Mouse (Mus musculus): ENCODE measurements at regions not wholly inside any gene's neighbourhood (a gene's known extent, or its start where the extent isn't known, plus 50 kb on each side); places are given as distances from the start of the nearest gene placed in this dataset.

- no peaks in the 10 kb centered on the region for H3K4me1 ChIP-seq (ENCODE audit: insufficient read depth, low read depth, low read length)
- no peak for ATAC-seq (ENCODE audit: extremely low read depth, insufficient number of reproducible peaks, low FRiP score, poor library complexity, severe bottlenecking)
- no peak for TF ChIP-seq POLR2AphosphoS5 (IDR thresholded peaks at IDR 0.05; ENCODE audit: insufficient replicate concordance, low read depth, low read length)
- no peak for TF ChIP-seq GATA1 (IDR thresholded peaks at IDR 0.05; ENCODE audit: borderline replicate concordance, low read length)
- TF ChIP-seq GATA2 (IDR thresholded peaks at IDR 0.05; ENCODE audit: borderline replicate concordance, low read depth, low read length), result no peak
- TF ChIP-seq CTCF (IDR thresholded peaks at IDR 0.05; ENCODE audit: low read depth, low read length), result no peak
- no peak for TF ChIP-seq TAL1 (conservative IDR thresholded peaks at IDR 0.05; ENCODE audit: low read depth, low read length)
- H3K9me3 ChIP-seq (replicated peaks), result peaks cover 42% of the 10 kb centered on the region
- no peak for DNase-seq (ENCODE audit: low spot score)
- no peaks in the 10 kb centered on the region for H3K36me3 ChIP-seq (replicated peaks)
- no peak overlapping the region for H3K4me3 ChIP-seq (ENCODE audit: low read depth, low read length)
- H3K27me3 ChIP-seq (ENCODE audit: insufficient read depth, low read length), result no peaks in the 10 kb centered on the region
Measured at GRCm38 (mm10) chr7:37159801-37160200, 461.9 kb downstream of the Tshz3 start.

GRCm38 (mm10) chr7:37168883-37169282, 471.0 kb downstream of the Tshz3 start:
- no peak for ATAC-seq (ENCODE audit: extremely low read depth, insufficient number of reproducible peaks, low FRiP score, poor library complexity, severe bottlenecking)
- Histone ChIP-seq H3K9me3 (replicated peaks) (peaks cover 44% of the 10 kb centered on the region), H3K4me3 (ENCODE audit: low read depth, low read length) (no peak overlapping the region), H3K27me3 (ENCODE audit: insufficient read depth, low read length) (no peaks in the 10 kb centered on the region), H3K36me3 (replicated peaks) (no peaks in the 10 kb centered on the region), H3K4me1 (ENCODE audit: insufficient read depth, low read depth, low read length) (no peaks in the 10 kb centered on the region)
- no peak for DNase-seq (ENCODE audit: low spot score)
- TF ChIP-seq POLR2AphosphoS5 (IDR thresholded peaks at IDR 0.05; ENCODE audit: insufficient replicate concordance, low read depth, low read length) (no peak), CTCF (IDR thresholded peaks at IDR 0.05; ENCODE audit: low read depth, low read length) (no peak), GATA2 (IDR thresholded peaks at IDR 0.05; ENCODE audit: borderline replicate concordance, low read depth, low read length) (no peak), TAL1 (conservative IDR thresholded peaks at IDR 0.05; ENCODE audit: low read depth, low read length) (no peak), GATA1 (IDR thresholded peaks at IDR 0.05; ENCODE audit: borderline replicate concordance, low read length) (no peak)

GRCm38 (mm10) chr7:37175746-37176145, 477.8 kb downstream of the Tshz3 start:
- Histone ChIP-seq H3K27me3 (ENCODE audit: insufficient read depth, low read length) (no peaks in the 10 kb centered on the region), H3K9me3 (replicated peaks) (peaks cover 60% of the 10 kb centered on the region), H3K4me3 (ENCODE audit: low read depth, low read length) (no peak overlapping the region), H3K36me3 (replicated peaks) (no peaks in the 10 kb centered on the region), H3K4me1 (ENCODE audit: insufficient read depth, low read depth, low read length) (no peaks in the 10 kb centered on the region)
- TF ChIP-seq GATA1 (IDR thresholded peaks at IDR 0.05; ENCODE audit: borderline replicate concordance, low read length) (no peak), GATA2 (IDR thresholded peaks at IDR 0.05; ENCODE audit: borderline replicate concordance, low read depth, low read length) (no peak), POLR2AphosphoS5 (IDR thresholded peaks at IDR 0.05; ENCODE audit: insufficient replicate concordance, low read depth, low read length) (no peak), CTCF (IDR thresholded peaks at IDR 0.05; ENCODE audit: low read depth, low read length) (no peak), TAL1 (conservative IDR thresholded peaks at IDR 0.05; ENCODE audit: low read depth, low read length) (no peak)
- no peak for ATAC-seq (ENCODE audit: extremely low read depth, insufficient number of reproducible peaks, low FRiP score, poor library complexity, severe bottlenecking)
- no peak for DNase-seq (ENCODE audit: low spot score)

GRCm38 (mm10) chr7:37178256-37178655, 480.3 kb downstream of the Tshz3 start:
- TF ChIP-seq CTCF (IDR thresholded peaks at IDR 0.05; ENCODE audit: low read depth, low read length) (no peak), TAL1 (conservative IDR thresholded peaks at IDR 0.05; ENCODE audit: low read depth, low read length) (no peak), GATA1 (IDR thresholded peaks at IDR 0.05; ENCODE audit: borderline replicate concordance, low read length) (no peak), POLR2AphosphoS5 (IDR thresholded peaks at IDR 0.05; ENCODE audit: insufficient replicate concordance, low read depth, low read length) (no peak), GATA2 (IDR thresholded peaks at IDR 0.05; ENCODE audit: borderline replicate concordance, low read depth, low read length) (no peak)
- Histone ChIP-seq H3K27me3 (ENCODE audit: insufficient read depth, low read length) (no peaks in the 10 kb centered on the region), H3K4me3 (ENCODE audit: low read depth, low read length) (no peak overlapping the region), H3K9me3 (replicated peaks) (peaks cover 43% of the 10 kb centered on the region), H3K4me1 (ENCODE audit: insufficient read depth, low read depth, low read length) (no peaks in the 10 kb centered on the region), H3K36me3 (replicated peaks) (no peaks in the 10 kb centered on the region)
- ATAC-seq (ENCODE audit: extremely low read depth, insufficient number of reproducible peaks, low FRiP score, poor library complexity, severe bottlenecking) (no peak), DNase-seq (ENCODE audit: low spot score) (no peak)

- DNase-seq (ENCODE audit: low spot score) (no peak), ATAC-seq (ENCODE audit: extremely low read depth, insufficient number of reproducible peaks, low FRiP score, poor library complexity, severe bottlenecking) (no peak)
- no peaks in the 10 kb centered on the region for H3K4me1 ChIP-seq (ENCODE audit: insufficient read depth, low read depth, low read length)
Measured at GRCm38 (mm10) chr7:37179907-37180306, 482.0 kb downstream of the Tshz3 start.

GRCm38 (mm10) chr7:37180416-37180815, 482.5 kb downstream of the Tshz3 start:
- TF ChIP-seq CTCF (IDR thresholded peaks at IDR 0.05; ENCODE audit: low read depth, low read length) (no peak), GATA1 (IDR thresholded peaks at IDR 0.05; ENCODE audit: borderline replicate concordance, low read length) (no peak), TAL1 (conservative IDR thresholded peaks at IDR 0.05; ENCODE audit: low read depth, low read length) (no peak), GATA2 (IDR thresholded peaks at IDR 0.05; ENCODE audit: borderline replicate concordance, low read depth, low read length) (no peak), POLR2AphosphoS5 (IDR thresholded peaks at IDR 0.05; ENCODE audit: insufficient replicate concordance, low read depth, low read length) (no peak)
- DNase-seq (ENCODE audit: low spot score) (no peak), ATAC-seq (ENCODE audit: extremely low read depth, insufficient number of reproducible peaks, low FRiP score, poor library complexity, severe bottlenecking) (no peak)
- no peaks in the 10 kb centered on the region for H3K36me3 ChIP-seq (replicated peaks)
- H3K4me3 ChIP-seq (ENCODE audit: low read depth, low read length), result no peak overlapping the region
- no peaks in the 10 kb centered on the region for H3K4me1 ChIP-seq (ENCODE audit: insufficient read depth, low read depth, low read length)
- no peaks in the 10 kb centered on the region for H3K27me3 ChIP-seq (ENCODE audit: insufficient read depth, low read length)
- peaks cover 34% of the 10 kb centered on the region for H3K9me3 ChIP-seq (replicated peaks)

More at GRCm38 (mm10) chr7:37179907-37180306, 482.0 kb downstream of the Tshz3 start:
- peaks cover 39% of the 10 kb centered on the region for H3K9me3 ChIP-seq (replicated peaks)
- no peak for TF ChIP-seq TAL1 (conservative IDR thresholded peaks at IDR 0.05; ENCODE audit: low read depth, low read length)
- H3K4me3 ChIP-seq (ENCODE audit: low read depth, low read length), result no peak overlapping the region
- no peaks in the 10 kb centered on the region for H3K27me3 ChIP-seq (ENCODE audit: insufficient read depth, low read length)
- H3K36me3 ChIP-seq (replicated peaks), result no peaks in the 10 kb centered on the region

GRCm38 (mm10) chr7:37181109-37181508, 483.2 kb downstream of the Tshz3 start:
- Histone ChIP-seq H3K9me3 (replicated peaks) (peaks cover 27% of the 10 kb centered on the region), H3K36me3 (replicated peaks) (no peaks in the 10 kb centered on the region), H3K4me1 (ENCODE audit: insufficient read depth, low read depth, low read length) (no peaks in the 10 kb centered on the region), H3K27me3 (ENCODE audit: insufficient read depth, low read length) (no peaks in the 10 kb centered on the region), H3K4me3 (ENCODE audit: low read depth, low read length) (no peak overlapping the region)
- DNase-seq (ENCODE audit: low spot score) (no peak), ATAC-seq (ENCODE audit: extremely low read depth, insufficient number of reproducible peaks, low FRiP score, poor library complexity, severe bottlenecking) (no peak)
- TF ChIP-seq POLR2AphosphoS5 (IDR thresholded peaks at IDR 0.05; ENCODE audit: insufficient replicate concordance, low read depth, low read length) (no peak), TAL1 (conservative IDR thresholded peaks at IDR 0.05; ENCODE audit: low read depth, low read length) (no peak), CTCF (IDR thresholded peaks at IDR 0.05; ENCODE audit: low read depth, low read length) (no peak)
